Mouse (Mus musculus) cerebellum, postnatal 14 days (tissue): Measurements from ENCODE around the gene Brd7.

Experiments
- DNase-seq, 2 experiments: peaks; one replicate each; pipeline ENCODE4 v3.0.0; 2021; ENCODE audit warnings: mixed read lengths in 2 of 2

Gene Brd7

DNA sequence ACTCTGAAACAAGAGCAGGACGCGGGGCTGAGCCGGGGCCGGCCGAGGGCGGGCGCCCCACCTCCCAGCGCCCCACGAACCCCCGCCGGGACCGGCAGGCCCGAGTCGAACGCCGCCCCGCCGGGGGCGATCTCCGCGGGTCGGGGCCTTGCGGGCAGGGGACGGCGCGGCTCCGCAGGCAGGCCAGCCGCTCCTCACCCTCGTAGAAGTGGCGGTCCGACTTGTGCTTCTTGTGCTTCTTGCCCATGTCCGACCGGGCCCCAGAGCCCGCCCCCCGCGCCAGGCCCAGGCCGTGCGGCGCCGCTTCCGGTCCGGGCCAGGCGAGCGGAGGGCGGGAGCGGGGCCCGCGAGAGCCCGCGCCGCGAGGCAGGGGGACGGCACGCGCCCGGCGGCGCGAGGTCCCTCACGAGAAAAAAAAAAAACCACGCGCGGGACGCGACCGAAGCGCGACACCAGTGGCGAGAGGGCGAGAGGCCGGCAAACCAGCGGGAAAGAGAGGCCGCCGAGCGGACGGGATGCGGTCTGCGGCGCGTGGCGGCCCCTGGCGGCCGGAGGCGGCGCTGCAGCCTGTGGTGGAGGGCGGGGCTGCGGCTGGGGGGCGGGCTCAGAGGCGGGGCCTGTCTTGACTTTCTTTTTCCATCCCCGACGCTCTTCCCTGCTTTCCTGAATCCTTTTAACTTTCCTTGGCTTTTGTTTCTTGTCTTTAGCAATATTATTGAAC, at the start of gene Brd7:
TSS of gene Brd7 (minus strand) at position 487 of the 721 bp plus-strand sequence.
- DNase-seq, result peak; percentile 94 to 96

GRCm38 (mm10) chr8:88411461-88411860, 49.5 kb upstream of the Brd7 start:
- DNase-seq, result no peak

DNA sequence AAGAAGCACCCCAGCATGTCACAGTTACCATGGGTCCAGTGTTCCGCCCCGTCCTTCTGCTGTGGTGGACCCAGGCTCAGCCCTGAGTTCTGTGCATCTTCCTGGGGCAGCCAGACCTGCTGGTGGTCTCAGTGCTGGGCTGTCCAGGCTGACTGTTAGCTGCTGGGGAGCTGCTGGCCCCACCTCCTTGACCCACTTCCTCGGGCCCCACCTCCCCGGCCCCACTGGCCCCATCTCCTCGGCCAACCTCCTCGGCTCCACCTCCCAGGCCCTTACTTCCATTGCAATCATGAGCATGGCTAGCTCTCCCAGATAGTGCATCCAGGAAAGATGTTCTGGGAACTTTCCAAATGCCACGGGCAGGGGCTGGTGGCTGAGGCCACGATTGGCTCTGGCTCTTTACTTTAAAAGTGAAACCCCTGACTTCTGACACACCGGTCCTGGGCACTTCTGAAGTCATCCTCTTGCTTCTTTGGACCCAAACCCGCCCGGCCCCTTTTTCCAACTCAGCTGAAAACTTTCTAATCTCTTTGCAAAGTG, 47.5 kb upstream of the Brd7 start:
- no peak for DNase-seq

- peak; percentile 23 to 57 for DNase-seq
Observed at GRCm38 (mm10) chr8:88407716-88408115, 45.7 kb upstream of the Brd7 start.

DNA sequence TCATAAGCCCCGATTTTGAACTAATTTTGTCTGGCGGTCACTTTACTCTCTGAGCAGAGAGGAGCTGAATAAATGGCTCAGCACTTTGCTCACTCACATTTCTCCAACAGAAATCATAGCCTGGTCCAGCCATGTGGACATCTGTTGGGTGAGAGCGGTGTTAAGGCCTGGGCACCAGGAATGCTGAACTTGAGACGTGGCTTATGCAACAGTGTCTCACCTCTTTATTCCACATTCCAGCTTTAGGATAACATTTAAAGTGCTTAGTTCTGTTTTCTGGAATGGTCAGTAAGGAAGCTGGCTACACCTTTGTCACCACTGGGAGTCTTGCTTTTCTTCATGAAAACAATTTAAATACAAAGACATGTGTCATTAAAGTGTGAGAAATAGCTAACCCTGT, 36.1 kb upstream of the Brd7 start:
- no peak for DNase-seq

DNA sequence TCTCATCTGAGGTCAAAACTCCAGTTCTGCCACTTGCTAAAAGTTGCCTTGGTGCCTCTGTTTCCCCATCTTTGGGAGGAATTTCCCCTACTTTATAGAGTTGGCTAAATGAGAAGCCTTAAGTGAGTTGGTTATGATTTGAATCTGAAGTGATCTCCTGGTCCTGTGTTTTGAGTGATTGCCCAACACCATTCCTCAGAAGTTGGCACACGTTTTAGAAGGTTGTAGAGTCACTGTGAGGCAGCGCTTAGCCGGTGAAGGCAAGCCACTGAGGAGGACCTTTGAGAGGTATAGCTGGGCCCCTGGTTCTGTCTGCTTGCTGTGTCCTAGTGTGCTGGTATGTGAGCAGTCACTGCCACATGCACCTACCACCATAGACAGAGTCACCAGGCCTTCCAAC, 31.3 kb upstream of the Brd7 start:
- no peak for DNase-seq

DNA sequence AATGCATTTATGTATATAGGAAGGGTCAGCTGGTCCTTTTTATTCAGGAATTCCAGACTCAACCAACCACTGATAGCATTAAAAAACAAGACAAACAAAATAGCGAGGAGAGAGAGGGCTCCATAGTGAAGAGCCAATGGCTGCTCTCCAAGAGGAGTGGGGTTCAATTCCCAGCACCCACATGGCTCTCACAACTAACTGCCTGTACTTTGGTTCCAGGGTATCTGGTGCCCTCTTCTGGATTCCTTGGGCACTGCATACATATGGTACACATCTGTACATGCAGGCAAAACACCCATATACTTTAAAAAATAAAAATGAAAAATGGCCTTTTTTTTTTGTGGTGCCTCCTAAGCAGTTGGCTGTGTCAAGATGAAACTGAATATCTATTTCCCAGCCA, 28.8 kb upstream of the Brd7 start:
- no peak for DNase-seq

- DNase-seq, result no peak
Observed at GRCm38 (mm10) chr8:88388691-88389239, 26.8 kb upstream of the Brd7 start.

DNA sequence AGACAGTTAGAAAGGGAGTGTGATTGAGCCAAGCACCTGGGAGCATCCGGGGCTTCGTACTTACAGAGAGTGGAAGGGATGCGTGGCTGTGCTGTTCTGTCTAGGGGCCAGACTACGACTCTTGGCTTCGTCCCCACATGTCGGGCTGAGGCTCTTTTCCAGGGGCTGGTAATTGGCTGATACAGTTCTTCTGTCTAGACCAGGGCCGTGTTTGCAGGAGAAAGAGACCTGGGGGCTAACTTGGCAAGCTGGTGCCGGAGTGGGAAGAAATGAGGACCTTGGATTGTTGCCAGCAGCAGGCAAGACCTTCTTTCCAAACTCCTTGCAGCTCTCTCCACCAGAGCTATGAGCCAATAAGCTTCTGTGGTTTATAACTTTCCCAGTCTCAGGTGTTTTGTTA, 25.9 kb upstream of the Brd7 start:
- DNase-seq, result peak in 1 of 2 experiments; percentile 43

GRCm38 (mm10) chr8:88383164-88383556, 21.2 kb upstream of the Brd7 start:
- no peak for DNase-seq

- DNase-seq, result no peak
Observed at GRCm38 (mm10) chr8:88382311-88383163, 20.5 kb upstream of the Brd7 start.

DNA sequence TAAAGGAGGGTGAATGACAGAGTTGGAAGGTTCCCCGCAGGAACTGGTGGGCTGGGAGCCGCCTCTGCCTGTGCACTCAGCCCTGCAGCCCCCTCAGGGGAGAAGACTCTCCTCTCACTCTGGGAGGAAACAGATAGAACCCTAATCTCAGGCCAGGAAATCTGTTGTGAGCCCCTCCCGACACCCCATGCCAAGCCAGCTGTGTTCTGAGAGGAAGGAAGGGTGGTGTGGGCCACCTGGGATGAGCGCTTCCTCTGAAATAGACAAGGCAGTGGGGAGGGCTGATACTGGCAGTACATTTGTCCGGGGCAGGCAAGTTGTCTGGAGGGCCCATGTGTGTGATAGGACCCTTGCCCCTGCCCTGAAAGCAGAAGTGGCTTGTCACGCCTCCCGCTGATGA, 18.5 kb upstream of the Brd7 start:
- DNase-seq, result no peak

- peak; percentile 65 to 78 for DNase-seq
Observed at GRCm38 (mm10) chr8:88376836-88377582, 15.0 kb upstream of the Brd7 start.

- DNase-seq, result no peak
Observed at GRCm38 (mm10) chr8:88371522-88371921, 9.5 kb upstream of the Brd7 start.

DNA sequence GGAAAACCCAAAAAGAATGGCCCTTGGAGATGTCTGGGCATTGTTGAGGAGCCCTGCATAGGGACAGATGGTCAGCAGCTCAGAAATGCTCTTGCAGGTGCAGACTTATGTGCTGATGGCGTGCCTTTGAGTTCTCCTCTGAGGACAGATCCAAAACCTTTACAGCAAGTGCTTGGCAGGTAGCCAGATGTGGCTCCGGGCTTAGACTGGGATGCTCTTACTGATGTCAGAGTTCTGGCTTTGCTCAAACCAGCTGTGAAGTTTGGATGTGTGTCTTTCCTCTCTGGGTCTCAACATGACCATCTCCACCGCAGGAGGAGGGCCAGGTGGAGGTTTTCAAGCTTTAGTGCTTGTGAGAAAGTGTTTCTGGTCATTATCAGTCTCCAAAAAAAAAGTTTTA, 7.8 kb upstream of the Brd7 start:
- peak in 1 of 2 experiments; percentile 30 for DNase-seq

- peak; percentile 60 to 62 for DNase-seq
Observed at GRCm38 (mm10) chr8:88369221-88369620, 7.2 kb upstream of the Brd7 start.

GRCm38 (mm10) chr8:88362446-88363150, 604 bp upstream of the Brd7 start:
- DNase-seq, result peak; percentile 53 to 58

- DNase-seq, result peak in 1 of 2 experiments; percentile 29
Observed at GRCm38 (mm10) chr8:88361044-88361707, 818 bp downstream of the Brd7 start.

DNA sequence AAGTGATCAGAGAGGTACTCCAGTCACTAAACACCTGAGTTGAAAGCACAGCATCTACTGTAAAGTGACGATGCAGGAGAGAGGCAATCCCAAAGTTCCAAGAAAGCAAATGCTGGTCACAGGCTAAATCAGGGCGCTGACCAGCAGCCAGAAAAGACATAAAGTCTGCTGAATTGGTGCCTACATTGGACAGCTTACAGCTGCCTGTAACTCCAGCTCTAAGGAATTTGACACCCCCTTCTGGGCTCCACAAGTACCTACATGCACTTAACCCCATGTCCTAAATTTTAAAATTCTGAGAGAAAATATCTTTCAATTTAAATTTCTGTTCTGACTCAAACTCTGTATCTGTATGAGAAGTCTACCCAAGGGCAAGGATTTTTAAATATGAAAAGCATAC, 2.0 kb downstream of the Brd7 start:
- no peak for DNase-seq

DNA sequence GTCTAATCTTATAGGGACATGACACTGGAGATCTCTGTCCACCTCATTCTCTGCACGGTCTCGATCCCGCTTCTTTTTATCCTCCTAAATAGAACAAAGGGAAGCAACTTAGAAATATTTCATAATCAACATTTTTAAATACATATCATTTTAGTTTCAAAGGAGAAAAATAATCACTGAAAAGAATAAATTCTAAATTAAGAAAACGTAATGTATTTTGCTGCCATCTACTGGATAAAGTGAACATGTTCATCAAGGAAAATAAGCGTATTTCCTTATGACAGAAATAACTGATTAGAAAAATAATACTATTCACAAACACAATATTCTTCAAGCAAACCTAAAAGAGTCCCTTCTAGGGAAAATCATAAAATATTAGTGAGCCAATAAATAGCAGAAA, 4.0 kb downstream of the Brd7 start:
- no peak for DNase-seq

DNA sequence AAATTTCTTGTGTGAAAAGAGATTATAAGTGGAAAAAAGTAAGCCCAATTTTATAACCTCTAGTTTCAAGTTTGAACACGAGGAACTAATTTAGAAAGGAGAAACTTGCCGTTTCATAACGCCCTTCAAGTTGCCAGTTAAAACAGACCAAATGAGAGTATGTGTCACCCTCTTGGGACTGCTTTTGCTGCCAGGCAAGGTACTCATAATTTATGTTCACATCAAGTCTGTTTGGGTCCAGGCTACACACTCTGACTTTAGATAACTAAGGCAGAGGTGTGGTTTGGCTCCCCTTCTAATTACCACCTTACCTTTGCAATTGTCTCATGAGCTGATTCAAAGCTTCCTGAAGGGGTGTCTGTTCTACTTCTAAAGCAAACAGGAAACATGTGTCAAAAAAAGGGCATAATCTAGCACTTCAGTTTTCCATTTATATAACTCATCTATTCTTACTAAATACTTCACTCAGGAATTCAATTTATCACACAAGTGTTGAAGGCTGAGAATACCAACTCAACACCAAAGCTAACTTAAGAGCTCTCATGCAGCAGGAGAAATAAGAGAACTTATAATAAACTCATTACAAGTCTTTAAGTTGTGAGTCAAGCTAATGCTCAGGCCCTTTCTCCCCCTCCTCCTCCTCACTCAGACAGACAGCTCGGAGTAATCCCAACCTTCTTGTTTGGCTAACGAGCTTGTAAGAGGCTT, 4.6 kb downstream of the Brd7 start:
- DNase-seq, result no peak
